Mouse (Mus musculus) CH12F3 (cell line): ENCODE results near the gene Cped1.

Experiments
- in situ Hi-C: fragments of 300-500 bp; cut with MboI; formaldehyde crosslinking; loops from 2 replicates; pipeline ENCODE4 v1.14.3; 2020; ENCODE audit warnings: low sequenced_read_pairs

Gene Cped1

GRCm38 (mm10) chr6:22280217-22280861 is 294.6 kb downstream of the Cped1 start:
- in situ Hi-C loops: no loop called here

- in situ Hi-C loops: no loop called here
Observed at GRCm38 (mm10) chr6:22282405-22282804, 296.7 kb downstream of the Cped1 start.

- in situ Hi-C loops: no loop called here
Observed at GRCm38 (mm10) chr6:22288004-22288736, 302.5 kb downstream of the Cped1 start, which contains the start of gene Wnt16. TSS of gene Wnt16 (plus strand) at chr6:22288227.

- in situ Hi-C loops: no loop called here
Observed at GRCm38 (mm10) chr6:22288737-22289460, 303.2 kb downstream of the Cped1 start.

GRCm38 (mm10) chr6:22289461-22290021 is 303.8 kb downstream of the Cped1 start:
- in situ Hi-C loops: no loop called here

- in situ Hi-C loops: no loop called here
Observed at GRCm38 (mm10) chr6:22290790-22291189, 305.1 kb downstream of the Cped1 start.

GRCm38 (mm10) chr6:22292056-22292455 is 306.3 kb downstream of the Cped1 start:
- in situ Hi-C loops: no loop called here

GRCm38 (mm10) chr6:22293922-22294321 is 308.2 kb downstream of the Cped1 start:
- in situ Hi-C loops: no loop called here

GRCm38 (mm10) chr6:22297028-22297427 is 311.3 kb downstream of the Cped1 start:
- in situ Hi-C loops: no loop called here

GRCm38 (mm10) chr6:22298059-22298458 is 312.3 kb downstream of the Cped1 start:
- in situ Hi-C loops: no loop called here
